Mouse (Mus musculus): ENCODE data around the gene Med24.
"Not testable (repeated sequence)": the region's sequence is repeated elsewhere in the genome, so short reads cannot be mapped to it uniquely, and the experiment has no call there.

The Med24 gene

DNA sequence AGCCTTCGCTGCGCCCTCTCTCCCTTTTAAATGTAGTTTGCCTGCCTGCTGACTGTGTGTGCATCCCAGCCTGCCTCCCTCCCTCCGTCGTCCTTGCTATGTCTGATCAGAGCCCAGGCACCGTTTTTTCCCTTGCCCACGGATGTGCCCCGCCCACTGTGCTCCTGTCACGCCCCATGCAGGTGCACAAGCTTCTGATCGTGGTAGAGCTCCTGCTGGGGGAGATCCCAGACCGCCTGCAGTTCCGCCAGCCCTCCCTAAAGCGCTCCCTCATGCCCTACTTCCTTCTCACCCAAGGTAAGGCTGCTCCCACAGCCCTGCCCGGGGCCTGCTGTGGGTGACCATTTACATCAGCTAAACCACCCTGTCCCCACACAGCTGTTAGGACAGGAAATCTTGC lies 36.0 kb downstream of the Med24 start:
- DNase-seq (ENCODE audit: low read depth, low spot score) = no peak

DNA sequence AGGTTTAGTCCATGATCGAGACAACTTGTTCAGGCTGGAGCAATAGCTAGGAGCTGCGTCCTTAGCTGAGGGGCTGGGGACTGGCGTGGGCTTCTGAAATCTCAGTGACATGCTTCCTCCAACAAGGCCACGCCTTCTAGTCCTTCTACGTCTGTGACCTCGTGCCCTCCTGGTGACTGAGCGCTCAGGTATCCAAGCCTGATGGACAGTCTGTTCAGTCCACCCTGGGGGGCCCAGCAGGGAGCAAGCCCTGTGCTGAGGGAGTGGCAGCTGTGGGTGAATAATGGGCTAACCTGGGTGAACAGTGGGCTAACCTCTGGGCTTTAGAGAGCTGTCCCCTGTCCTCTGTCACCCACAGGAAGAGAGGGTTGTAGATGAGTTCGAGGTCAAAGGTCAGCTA lies 41.2 kb downstream of the Med24 start:
- no peak for DNase-seq (ENCODE audit: low read depth, low spot score)

DNA sequence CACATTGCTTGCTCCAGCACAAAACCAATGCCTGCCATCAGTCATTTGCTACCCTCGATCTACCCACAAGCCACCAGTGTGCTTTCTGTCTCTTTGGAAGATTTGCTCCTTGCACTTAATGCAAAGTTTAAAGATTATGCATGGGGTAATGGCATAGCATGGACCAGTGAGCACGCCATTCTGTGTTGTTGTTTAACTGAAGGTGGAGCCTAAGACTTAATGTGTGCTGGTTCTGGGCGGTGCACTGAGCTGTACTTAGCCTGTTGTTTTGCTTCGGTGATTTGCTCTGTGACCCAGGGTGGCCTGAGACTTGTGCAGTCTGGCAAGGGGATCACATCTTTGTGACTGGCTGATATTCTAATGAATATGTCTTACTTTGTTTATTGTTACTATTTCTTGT lies 42.3 kb downstream of the Med24 start:
- no peak for DNase-seq (ENCODE audit: low read depth, low spot score)

DNA sequence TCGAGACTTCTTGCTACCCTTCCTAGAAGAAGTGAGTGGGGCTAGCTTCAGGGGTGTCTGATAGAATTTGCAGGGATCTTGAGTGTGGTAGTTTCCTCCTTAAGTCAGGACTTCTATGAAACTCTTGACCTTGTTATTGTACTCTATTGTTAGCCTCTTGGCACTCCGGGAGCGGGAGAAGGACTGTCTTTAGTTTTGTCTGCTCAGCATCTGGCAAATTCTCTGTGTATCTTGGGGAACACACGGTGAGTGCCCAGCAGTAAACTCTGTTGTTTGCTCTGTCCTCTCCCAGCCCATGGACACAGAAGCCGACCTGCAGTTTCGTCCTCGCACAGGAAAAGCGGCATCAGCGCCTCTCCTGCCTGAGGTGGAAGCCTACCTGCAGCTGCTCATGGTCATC lies 43.6 kb downstream of the Med24 start:
- DNase-seq (ENCODE audit: low read depth, low spot score) = no peak

DNA sequence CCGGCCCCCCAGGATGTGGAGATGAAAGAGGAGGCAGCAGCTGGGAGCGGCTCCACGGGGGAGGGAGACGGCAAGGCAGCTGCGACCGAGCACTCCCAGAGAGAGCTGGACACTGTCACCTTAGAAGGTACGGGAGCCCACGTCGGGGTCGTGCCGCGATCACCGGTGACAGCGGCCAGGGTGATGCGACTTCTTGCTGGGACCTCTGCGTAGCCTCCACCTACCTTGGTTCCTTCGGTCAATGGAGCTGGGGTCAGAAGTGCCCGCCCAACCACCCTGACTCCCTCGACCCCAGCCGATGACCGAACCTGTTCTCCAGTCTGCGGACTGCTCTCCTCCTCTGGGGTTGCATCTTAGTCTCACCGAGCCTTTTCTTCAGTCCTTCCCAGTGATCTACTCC lies 46.4 kb downstream of the Med24 start:
- no peak for DNase-seq (ENCODE audit: low read depth, low spot score)

DNA sequence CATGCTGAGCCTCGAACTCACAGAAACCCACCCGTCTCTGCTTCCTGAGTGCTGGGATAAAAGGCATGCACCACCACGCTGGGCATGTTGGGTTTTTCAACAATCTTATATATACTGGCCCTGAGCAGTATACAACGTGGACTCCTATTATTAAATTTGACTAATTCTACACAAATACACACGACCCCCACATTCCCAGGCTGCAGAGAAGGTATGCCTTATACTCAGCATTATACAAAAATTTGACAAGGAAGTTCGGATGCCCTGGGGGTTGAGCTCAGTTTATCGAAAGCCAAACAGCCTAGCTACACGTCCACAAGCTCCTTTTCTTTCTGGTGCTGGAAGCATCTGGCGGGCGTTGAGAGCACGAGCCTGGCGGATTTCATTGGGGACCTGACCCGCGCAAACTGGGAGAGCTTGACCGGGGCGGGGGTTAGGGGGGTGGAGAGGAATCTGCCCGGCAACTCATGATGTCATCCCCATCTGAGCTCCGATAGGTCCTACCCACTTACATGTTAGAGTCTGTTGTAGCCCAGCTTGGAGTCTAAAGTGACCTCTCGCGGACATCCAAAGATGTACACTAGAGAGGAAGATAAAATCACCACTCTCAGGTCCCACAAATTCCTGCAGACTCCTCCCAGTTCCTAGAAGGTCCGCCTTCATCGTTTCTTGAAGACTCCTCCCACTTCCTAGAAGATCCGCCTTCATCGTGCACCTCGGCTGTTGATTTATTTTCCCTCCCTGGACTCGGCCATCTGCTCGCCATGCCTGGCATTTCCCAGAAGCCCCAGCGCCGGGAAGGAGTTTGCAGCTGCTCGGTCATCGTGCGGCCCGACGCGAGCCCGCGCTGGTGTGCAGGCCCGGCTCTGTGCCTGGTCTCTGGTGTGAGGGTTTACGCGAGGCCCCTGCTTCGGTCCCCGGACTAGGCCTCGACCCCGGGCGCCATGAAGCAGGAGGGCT lies 47.2 kb downstream of the Med24 start, which contains the start of gene Psmd3:
TSS of gene Psmd3 (plus strand) at position 769 of the 960 bp plus-strand sequence.
- peak; percentile 94 for DNase-seq (ENCODE audit: low read depth, low spot score)

DNA sequence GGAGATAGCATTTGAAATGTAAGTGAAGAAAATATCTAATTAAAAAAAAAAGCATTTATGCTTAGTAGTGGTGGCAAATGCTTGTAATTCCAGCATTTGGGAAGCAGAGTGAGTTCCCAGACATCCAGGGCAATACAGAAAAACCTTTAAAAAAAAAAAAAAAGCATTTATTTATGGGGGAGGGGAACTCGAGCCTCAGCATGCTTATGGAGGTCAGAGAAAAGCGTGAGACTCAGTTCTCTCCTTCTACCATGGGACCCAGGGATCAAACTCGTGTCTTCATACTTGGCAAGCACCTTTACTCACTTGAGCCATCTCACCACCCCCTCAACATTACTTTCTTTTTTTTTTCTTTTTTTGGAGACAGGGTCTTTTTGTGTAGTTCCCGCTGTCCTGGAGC lies 48.0 kb downstream of the Med24 start:
- DNase-seq (ENCODE audit: low read depth, low spot score) = no peak

DNA sequence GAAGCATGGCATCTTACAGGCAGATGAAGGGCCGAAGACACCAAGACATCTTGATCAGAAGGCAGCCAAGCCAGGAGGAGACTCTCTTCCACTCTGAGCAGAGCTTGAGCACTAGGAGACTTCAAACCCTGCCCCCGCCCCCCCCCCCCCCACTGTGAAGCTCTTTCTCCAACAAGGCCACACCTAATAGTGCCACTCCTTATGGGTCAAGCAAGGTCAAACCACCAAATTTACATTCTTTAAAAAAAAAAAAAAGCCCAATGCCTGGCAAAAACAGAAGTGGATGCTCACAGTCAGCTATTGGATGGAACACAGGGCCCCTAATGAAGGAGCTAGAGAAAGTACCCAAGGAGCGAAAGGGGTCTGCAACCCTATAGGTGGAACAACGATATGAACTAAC lies 48.6 kb downstream of the Med24 start:
- DNase-seq (ENCODE audit: low read depth, low spot score) = not testable (repeated sequence)

DNA sequence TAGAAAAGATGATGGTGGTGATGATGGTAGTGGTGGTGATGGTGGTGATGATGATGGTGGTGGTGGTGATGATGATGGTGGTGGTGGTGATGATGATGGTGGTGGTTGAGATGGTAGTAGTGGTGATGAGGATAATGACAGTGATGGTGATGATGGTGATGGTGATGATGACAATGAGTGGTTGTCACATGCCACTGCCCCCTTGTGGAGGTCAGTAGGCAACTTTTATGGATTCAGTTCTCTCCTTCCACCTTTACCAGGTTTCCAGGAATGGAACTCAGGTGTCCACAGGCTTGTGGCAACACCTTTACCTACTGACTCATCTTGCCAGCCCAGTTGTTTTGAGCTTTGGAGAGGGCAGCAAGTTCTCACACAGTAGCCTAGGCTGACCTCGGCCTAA lies 49.2 kb downstream of the Med24 start:
- DNase-seq (ENCODE audit: low read depth, low spot score) = no peak

DNA sequence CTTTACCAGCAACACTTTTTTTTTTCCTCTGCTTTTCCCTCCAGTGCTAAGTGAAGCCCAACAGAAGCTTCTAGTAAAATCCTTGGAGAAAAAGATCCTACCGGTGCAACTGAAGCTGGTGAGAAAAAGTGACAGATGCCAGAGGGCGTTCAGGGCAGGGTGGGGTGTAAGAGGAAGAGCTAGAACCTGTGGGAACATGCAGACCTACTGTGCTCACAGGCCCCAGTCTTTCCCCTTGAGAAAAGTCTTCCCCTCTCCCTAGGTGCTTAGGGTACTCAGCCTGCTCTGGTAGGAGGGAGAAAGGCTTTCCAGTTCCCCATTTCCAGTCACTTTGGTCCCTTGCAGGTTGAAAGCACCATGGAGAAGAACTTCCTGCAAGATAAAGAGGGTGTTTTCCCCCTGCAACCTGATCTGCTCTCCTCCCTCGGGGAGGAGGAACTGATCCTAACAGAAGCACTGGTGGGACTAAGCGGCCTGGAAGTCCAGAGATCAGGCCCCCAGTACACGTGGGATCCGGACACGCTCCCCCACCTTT lies 53.3 kb downstream of the Med24 start:
- DNase-seq (ENCODE audit: low read depth, low spot score) = no peak

DNA sequence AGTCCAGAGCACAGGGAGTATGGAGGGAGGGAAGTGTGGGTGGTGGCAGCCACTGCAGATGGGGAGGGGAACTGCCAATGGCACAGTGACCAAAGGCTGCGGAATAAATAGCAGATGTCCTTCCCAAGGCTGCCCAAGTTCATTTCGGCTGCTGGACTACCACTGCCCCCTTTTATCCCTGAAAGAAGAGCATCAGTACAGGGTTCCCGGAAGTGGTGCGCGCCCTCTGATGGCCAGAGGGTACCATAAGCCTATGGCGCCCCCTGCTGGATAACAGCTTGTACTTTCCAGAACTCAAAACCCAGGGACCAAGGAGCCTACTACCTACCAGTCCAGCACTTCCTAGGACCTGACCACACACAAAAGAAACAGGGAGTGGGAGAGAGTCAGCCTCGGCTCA lies 56.1 kb downstream of the Med24 start:
- peak; percentile 17 for DNase-seq (ENCODE audit: low read depth, low spot score)

DNA sequence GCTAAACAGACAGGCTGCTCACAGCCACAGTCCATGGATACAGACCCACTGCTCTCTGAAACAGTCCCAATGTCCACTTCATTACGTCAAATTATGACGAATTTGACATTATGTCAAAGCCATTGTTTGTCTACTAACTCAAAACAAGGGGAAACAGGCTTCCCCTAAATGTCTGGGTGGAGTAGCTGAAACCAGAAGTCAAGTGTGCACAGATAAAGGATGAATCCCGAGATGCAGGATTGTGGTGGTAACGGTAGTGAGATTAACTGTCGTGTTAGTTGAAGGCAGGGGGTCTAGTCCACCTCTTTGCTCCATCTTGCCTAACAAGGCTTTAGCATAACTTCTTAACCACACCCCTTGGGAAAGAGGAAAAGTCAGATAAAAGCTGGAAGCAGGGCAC lies 56.8 kb downstream of the Med24 start:
- DNase-seq (ENCODE audit: low read depth, low spot score) = no peak

DNA sequence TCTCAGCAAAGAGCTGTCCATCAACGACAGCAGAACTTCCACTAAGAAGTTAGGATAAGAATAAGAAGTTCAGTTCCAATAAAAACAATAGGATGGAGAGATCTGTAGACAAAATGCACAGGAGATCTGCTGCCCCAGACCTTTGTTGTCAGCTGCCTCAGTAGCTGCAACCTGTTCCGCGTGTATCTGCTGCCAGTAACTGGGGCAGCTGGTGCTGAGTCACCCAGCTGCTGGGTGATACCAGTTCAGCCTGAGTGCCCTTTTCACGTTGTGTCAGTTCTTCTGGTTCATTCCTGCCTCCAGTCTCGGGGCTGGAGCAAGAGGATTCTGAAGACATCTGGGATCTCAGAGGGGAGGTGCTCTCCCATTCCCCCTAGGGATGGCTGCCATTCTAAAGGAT lies 57.4 kb downstream of the Med24 start:
- DNase-seq (ENCODE audit: low read depth, low spot score) = no peak

DNA sequence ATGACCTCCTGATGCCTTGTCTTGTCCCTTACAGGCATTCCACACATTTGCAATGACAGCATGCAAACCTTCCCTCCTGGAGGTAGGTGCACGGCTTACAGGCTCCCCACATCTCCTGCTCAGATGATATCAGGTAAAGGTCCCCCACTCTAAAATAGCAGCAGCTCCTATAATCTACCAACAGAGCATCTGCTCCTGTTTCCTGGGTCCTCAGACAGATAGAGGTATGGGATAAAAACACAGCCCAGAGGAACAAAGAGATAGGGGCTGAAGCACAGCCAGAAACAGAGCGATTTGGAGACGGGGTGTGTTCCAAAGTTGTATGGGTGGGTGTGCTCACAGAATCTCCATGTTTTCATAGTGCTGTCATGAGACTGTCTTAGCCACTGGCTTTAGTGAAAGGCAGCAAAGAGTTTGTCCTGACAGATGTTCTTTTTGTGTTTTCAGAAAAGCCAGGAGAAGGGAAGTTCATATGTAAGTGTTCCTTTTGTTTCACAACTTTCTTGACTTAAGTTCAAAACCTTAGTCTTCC lies 57.9 kb downstream of the Med24 start:
- DNase-seq (ENCODE audit: low read depth, low spot score) = no peak

DNA sequence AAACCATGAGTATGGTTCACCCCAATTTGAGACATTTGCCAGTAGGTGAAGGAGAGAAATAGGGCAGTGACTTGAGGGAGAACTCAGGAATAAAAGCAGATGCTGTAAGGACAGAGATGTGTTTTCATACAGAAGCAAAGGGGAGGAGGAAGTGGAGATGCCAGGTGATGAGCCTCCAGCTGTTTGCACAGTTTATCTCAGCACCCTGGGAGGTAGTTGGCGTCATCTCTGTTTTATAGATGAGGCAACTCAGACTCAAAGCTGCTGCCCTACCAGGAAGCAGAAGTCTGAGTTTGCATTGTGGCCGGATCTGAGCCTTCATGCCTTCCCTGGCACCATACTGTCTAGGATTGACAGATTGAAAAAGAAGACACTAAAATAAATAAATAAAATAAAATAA lies 60.3 kb downstream of the Med24 start:
- no peak for DNase-seq (ENCODE audit: low read depth, low spot score)

DNA sequence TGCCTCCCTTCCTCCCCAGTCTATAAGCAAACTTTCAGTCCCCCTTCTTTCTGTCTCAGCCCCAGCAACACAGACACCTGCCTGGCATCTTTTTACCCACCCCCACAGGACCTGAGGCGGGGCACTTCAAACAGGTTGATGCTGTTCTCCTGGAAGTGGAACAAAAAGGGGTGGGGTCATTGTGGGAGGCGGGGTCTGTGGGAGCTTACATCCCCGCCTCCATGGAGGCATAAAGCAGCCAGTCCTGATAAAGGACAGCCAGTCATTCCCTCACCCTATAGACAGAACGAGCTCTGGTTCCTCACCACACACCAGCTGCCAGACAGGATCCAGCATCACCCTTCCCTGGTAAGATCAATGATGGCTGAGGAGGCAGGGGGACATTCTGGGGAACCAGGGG lies 65.1 kb downstream of the Med24 start, which contains the start of gene Gsdma:
TSS of gene Gsdma (plus strand) at position 261 of the 400 bp plus-strand sequence.
- DNase-seq (ENCODE audit: low read depth, low spot score) = no peak

DNA sequence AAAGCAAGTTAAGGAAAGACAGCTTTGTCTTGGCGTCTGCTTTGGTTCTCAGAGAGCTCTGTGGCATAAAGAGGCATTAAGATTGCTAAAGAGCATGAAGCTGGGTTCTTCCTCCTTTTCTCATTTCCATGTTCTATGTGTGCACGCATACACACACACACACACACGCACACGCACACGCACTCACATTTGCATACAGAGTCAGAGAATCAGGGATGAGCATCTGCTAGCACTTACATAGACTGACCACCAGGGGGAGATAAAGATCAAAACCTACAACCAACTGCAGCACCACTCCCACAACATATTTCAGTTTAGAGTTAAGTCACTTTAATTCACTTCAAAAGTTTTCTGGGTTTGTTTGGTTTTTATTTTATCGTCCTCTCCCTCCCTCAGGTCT lies 68.7 kb downstream of the Med24 start:
- peak; percentile 40 for DNase-seq (ENCODE audit: low read depth, low spot score)

DNA sequence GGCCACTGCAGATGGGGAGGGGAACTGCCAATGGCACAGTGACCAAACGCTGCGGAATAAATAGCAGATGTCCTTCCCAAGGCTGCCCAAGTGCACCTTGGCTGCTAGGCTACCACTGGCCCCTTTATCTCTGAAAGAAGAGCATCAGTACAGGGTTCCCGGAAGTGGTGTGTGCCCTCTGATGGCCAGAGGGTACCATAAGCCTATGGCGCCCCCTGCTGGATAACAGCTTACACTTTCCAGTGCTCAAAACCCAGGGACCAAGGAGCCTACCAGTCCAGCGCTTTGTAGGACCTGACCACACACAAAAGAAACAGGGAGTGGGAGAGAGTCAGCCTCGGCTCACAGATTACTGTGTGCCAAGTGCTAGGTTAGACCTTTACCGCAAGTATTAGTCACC lies 74.2 kb downstream of the Med24 start:
- not testable (repeated sequence) for DNase-seq (ENCODE audit: low read depth, low spot score)
